9 mouse cellular contexts compared by ENCODE assay signal in genomic region chr17:83020576-83020975, GRCm38 (mm10).
DNase-seq lines count a peak whose midpoint lies in the region; ATAC-seq and TF ChIP-seq lines count a peak whose summit lies in the region.
"Had no signal": no experiment of that assay in that cellular context is flagged by ENCODE, and none has a peak within 500 bp of the region (broad histone marks: within the 10 kb centered on the region; RNA-seq: fewer than 3 reads in every experiment).

No protein-coding gene starts in this region.

- no peaks in the 10 kb centered on the region for H3K9me3 ChIP-seq in heart, postnatal 0 days (replicated peaks; ENCODE audit: control insufficient read depth, low read length)
- H3K9me3 ChIP-seq in midbrain, embryonic 13.5 days: no peaks in the 10 kb centered on the region
- H3K9me3 ChIP-seq: heart, embryonic 13.5 days had no signal

- no peak for TF ChIP-seq CTCF in cerebellum, adult 2 months (IDR thresholded peaks at IDR 0.05; ENCODE audit: borderline replicate concordance, insufficient read depth, low read depth, low read length)
- TF ChIP-seq CTCF in heart, postnatal 0 days (IDR thresholded peaks at IDR 0.05; ENCODE audit: low read depth): no peak

- no peak overlapping the region for H3K27ac ChIP-seq in cerebellum, adult 2 months (ENCODE audit: insufficient read depth, low read length)
- no peak overlapping the region for H3K27ac ChIP-seq in heart, postnatal 0 days (ENCODE audit: low read depth)
- no peak overlapping the region for H3K27ac ChIP-seq in midbrain, embryonic 13.5 days
- H3K27ac ChIP-seq: heart, embryonic 13.5 days had no signal

- no peak overlapping the region for H3K4me2 ChIP-seq in heart, postnatal 0 days (ENCODE audit: low read depth, low read length)
- no peak overlapping the region for H3K4me2 ChIP-seq in midbrain, embryonic 13.5 days (replicated peaks)
- H3K4me2 ChIP-seq: heart, embryonic 13.5 days had no signal

- 4% methylated on average over 10 of the region's 10 CpGs for WGBS in cerebellum, adult 2 months
- 59% methylated on average over 10 of the region's 10 CpGs for WGBS in heart, postnatal 0 days
- WGBS in midbrain, embryonic 13.5 days: 78% methylated on average over 10 of the region's 10 CpGs

- H3K4me3 ChIP-seq in cerebellum, adult 2 months (replicated peaks; ENCODE audit: insufficient read depth, low read depth, low read length): no peak overlapping the region
- H3K4me3 ChIP-seq in heart, postnatal 0 days (ENCODE audit: low read depth, low read length): no peak overlapping the region
- H3K4me3 ChIP-seq in midbrain, embryonic 13.5 days (replicated peaks): no peak overlapping the region
- H3K4me3 ChIP-seq: heart, embryonic 13.5 days had no signal

- H3K36me3 ChIP-seq in heart, postnatal 0 days (replicated peaks; ENCODE audit: control insufficient read depth, insufficient read depth, low read length): no peaks in the 10 kb centered on the region
- no peaks in the 10 kb centered on the region for H3K36me3 ChIP-seq in midbrain, embryonic 13.5 days
- H3K36me3 ChIP-seq: heart, embryonic 13.5 days had no signal

- no peak for TF ChIP-seq POLR2A in cerebellum, adult 2 months (IDR thresholded peaks at IDR 0.05; ENCODE audit: borderline replicate concordance, insufficient read depth, low read length)

- no peak for TF ChIP-seq EP300 in heart, postnatal 0 days (IDR thresholded peaks at IDR 0.05; ENCODE audit: low read depth)

- ATAC-seq in heart, postnatal 0 days (ENCODE audit: insufficient read depth, low read depth): no peak
- ATAC-seq in frontal cortex, adult (ENCODE audit: low TSS enrichment): no peak
- no peak for ATAC-seq in midbrain, embryonic 13.5 days

- peaks cover 9% of the 10 kb centered on the region; the same call in 1 of the 2 replicates for H3K4me1 ChIP-seq in cerebellum, adult 2 months (ENCODE audit: control insufficient read depth, insufficient read depth, low read length)
- 0 out of 2 replicates have a peak, but pooled peaks cover 5% of the 10 kb centered on the region for H3K4me1 ChIP-seq in heart, postnatal 0 days (ENCODE audit: control insufficient read depth, insufficient read depth)
- no peaks in the 10 kb centered on the region for H3K4me1 ChIP-seq in midbrain, embryonic 13.5 days (replicated peaks)

- intact Hi-C loops in left cerebral cortex, postnatal 4 days (cut with DNase I): loop anchor here (10.0 kb wide), 1 partner anchor 834 kb away; no protein-coding TSS in a partner anchor

- H3K9ac ChIP-seq in heart, postnatal 0 days (replicated peaks; ENCODE audit: low read depth, low read length): no peak overlapping the region
- no peak overlapping the region for H3K9ac ChIP-seq in midbrain, embryonic 13.5 days (replicated peaks)
- H3K9ac ChIP-seq: heart, embryonic 13.5 days had no signal

- H3K27me3 ChIP-seq in cerebellum, adult 2 months (ENCODE audit: control insufficient read depth, insufficient read depth, low read length): no peaks in the 10 kb centered on the region
- no peaks in the 10 kb centered on the region for H3K27me3 ChIP-seq in heart, postnatal 0 days (ENCODE audit: control insufficient read depth, insufficient read depth, low read length)
- no peaks in the 10 kb centered on the region for H3K27me3 ChIP-seq in midbrain, embryonic 13.5 days
- H3K27me3 ChIP-seq: heart, embryonic 13.5 days had no signal

- DNase-seq in left cerebral cortex, postnatal 4 days: peak; percentile 95
- no peak for DNase-seq in left cerebral cortex, adult 9 months (ENCODE audit: low spot score in 2 of 2)
- DNase-seq in cerebellum, adult 2 months: peak; percentile 62 to 79
- peak; percentile 9 for DNase-seq in heart, postnatal 0 days (ENCODE audit: low spot score)
- peak; percentile 89 for DNase-seq in lung, postnatal 10 days
- DNase-seq in thymus, postnatal 14 days: no peak

Comparison
In these comparisons a context has a peak if more than half of its experiments do, and no peak if none do; other contexts are left out.
1. DNase-seq: peak in left cerebral cortex, postnatal 4 days (single experiment), cerebellum, adult 2 months (2 of 2), heart, postnatal 0 days (single experiment) and lung, postnatal 10 days (single experiment); none in left cerebral cortex, adult 9 months (0 of 2) and thymus, postnatal 14 days (single experiment).